Mouse (Mus musculus): Measurements from ENCODE around the gene Exoc6b. TPM values are rescaled to one million over a fixed set of nuclear protein-coding genes. Genes with fewer than 3 reads are reported as not detected.

Gene Exoc6b
- polyA plus RNA-seq, 1 experiment, result 38.3 TPM

DNA sequence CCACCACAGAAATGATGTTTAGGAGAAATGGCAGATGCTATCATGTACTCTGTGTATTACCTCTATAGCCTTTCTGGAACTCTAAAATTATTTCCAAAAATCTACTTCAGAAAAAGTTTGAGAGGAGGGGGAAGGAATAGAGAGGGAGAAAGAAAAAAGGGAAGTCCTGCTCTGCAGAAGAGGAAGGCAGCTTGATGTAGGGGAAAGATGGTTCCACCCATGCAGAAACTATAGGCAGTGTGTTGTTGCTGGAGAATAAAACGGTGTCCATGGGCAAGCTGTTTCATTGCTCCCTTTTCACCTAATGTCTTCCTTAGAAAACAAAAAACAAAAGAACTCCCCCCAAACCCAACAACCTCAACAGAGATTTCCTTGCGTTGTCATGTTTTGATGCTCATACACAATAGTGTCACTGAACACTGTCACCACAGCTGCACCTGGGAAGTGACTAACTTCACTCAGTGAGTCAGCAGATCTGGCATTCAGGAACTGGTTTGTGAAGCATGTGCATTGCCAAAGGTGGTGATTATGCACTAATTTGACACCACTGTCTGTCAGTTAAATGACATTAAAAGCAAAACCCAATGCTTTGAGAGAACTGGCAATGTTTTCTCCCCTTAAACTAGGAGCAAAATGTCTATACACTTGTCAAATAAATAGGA is 407.7 kb downstream of the Exoc6b start:
- Histone ChIP-seq H3K27ac (ENCODE audit: insufficient read depth, low read length) (no peak overlapping the region), H3K4me3 (ENCODE audit: insufficient read depth, low read length) (no peak overlapping the region), H3K4me1 (ENCODE audit: control insufficient read depth, insufficient read depth, low read length) (peaks cover 2% of the 10 kb centered on the region; the same call in 1 of the 2 replicates)
- TF ChIP-seq POLR2A (IDR thresholded peaks at IDR 0.05; ENCODE audit: extremely low read depth, insufficient read depth, low read length), result no peak
- no peak for TF ChIP-seq CTCF (IDR thresholded peaks at IDR 0.05; ENCODE audit: extremely low read depth, insufficient read depth, low read length)

DNA sequence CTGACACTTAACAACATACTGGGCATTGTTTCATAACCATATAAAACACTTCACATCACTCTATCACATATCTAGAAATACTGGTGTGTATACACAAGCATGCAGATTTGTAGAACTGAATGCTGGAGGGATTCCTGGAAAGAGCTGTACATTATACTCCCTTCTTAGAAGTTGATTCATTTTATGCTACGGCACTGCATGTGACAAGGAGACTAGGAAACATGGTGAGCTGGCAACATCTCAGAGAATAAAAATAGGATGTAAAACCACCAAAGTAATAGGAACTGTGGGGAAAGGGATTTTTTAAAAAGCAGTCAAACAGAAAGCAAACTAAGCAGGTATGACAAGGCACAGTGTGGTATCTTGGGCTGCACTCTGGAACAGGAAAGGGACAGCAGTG is 408.3 kb downstream of the Exoc6b start:
- no peak overlapping the region for H3K4me3 ChIP-seq (ENCODE audit: insufficient read depth, low read length)
- no peak overlapping the region for H3K27ac ChIP-seq (ENCODE audit: insufficient read depth, low read length)
- TF ChIP-seq CTCF (IDR thresholded peaks at IDR 0.05; ENCODE audit: extremely low read depth, insufficient read depth, low read length), result no peak
- no peak for TF ChIP-seq POLR2A (IDR thresholded peaks at IDR 0.05; ENCODE audit: extremely low read depth, insufficient read depth, low read length)
- H3K4me1 ChIP-seq (ENCODE audit: control insufficient read depth, insufficient read depth, low read length), result peaks cover 2% of the 10 kb centered on the region; the same call in 1 of the 2 replicates

DNA sequence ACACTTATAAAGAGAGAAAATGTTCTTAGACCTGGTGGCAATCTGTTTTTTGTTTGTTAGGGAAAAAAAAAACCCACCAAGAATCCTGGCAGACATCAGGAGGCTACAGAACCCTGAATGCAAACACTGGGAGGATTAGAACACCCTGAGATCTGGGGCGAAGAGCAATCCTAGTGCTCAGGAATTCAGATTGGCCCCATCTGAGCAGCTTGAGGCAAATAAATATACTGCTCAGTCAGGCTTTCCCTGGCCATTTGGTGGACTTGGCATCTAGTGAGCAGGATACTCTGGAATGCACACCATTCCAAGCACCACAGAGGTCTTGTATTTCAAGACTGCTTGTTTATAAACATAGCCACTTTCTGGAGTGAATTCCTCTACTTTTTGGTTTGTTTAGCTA is 412.2 kb downstream of the Exoc6b start:
- Histone ChIP-seq H3K4me1 (ENCODE audit: control insufficient read depth, insufficient read depth, low read length) (peaks cover 3% of the 10 kb centered on the region; the same call in 1 of the 2 replicates), H3K27ac (ENCODE audit: insufficient read depth, low read length) (no peak overlapping the region), H3K4me3 (ENCODE audit: insufficient read depth, low read length) (no peak overlapping the region)
- TF ChIP-seq CTCF (IDR thresholded peaks at IDR 0.05; ENCODE audit: extremely low read depth, insufficient read depth, low read length), result no peak
- no peak for TF ChIP-seq POLR2A (IDR thresholded peaks at IDR 0.05; ENCODE audit: extremely low read depth, insufficient read depth, low read length)

DNA sequence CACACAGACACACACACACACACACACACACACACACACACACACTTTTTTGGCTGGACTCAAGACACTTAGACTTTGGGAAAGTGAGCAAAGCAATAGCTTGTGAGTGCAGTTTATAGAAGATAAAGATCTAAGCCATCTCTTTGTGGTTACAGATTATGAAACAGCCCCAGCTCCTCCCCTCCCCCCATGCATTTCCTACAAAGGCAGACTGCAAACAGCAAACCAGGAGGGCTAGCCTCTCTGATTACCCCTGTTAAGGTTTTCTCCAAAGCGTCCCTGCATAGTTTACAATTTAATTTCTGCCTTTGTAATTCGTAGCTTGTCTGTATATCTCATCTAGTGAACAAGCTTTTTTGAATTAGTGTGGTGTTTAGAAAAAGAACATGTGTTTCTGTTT is 412.6 kb downstream of the Exoc6b start:
- Histone ChIP-seq H3K4me3 (ENCODE audit: insufficient read depth, low read length) (no peak overlapping the region), H3K27ac (ENCODE audit: insufficient read depth, low read length) (no peak overlapping the region), H3K4me1 (ENCODE audit: control insufficient read depth, insufficient read depth, low read length) (peaks cover 3% of the 10 kb centered on the region; the same call in 1 of the 2 replicates)
- TF ChIP-seq POLR2A (IDR thresholded peaks at IDR 0.05; ENCODE audit: extremely low read depth, insufficient read depth, low read length) (no peak), CTCF (IDR thresholded peaks at IDR 0.05; ENCODE audit: extremely low read depth, insufficient read depth, low read length) (no peak)

DNA sequence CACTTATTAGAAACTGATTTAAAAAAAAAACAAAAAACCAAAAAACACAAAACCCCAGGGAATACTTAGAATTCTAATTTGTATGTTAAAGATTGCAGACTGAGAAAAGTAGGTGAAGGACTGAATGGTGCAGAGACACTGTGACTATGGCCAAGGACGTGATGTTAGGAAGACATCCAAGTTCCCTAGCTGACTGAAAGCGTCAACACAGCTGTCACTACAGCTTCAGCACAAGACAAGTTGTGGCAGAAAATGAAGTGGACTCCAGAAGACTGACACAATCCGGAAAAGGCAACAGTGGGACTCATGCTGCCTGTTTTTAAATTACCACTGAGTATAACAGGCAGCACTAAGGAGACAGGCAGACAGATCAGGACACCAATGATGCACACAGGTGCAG is 417.4 kb downstream of the Exoc6b start:
- TF ChIP-seq POLR2A (IDR thresholded peaks at IDR 0.05; ENCODE audit: extremely low read depth, insufficient read depth, low read length) (no peak), CTCF (IDR thresholded peaks at IDR 0.05; ENCODE audit: extremely low read depth, insufficient read depth, low read length) (no peak)
- Histone ChIP-seq H3K4me1 (ENCODE audit: control insufficient read depth, insufficient read depth, low read length) (peaks cover 3% of the 10 kb centered on the region; the same call in 1 of the 2 replicates), H3K27ac (ENCODE audit: insufficient read depth, low read length) (no peak overlapping the region), H3K4me3 (ENCODE audit: insufficient read depth, low read length) (no peak overlapping the region)

DNA sequence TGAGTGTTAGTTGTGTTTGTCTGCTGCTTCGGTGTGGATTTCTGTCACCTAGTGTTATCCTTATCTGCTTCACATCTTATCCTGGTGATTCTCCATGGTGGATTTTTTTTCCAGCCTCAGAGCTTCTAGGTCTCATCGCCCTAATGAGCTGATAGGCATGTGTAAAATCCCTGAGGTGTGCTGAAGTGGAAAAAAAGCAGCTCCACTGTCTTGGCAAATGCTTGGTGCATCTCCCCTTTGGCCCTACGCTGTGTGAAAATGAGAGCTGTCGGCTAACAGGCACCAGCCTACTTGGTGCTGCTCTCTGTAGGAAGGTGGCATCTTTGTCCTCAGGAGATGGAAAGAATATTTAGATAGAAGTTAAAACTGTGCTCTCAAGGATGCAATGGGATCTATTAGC is 422.1 kb downstream of the Exoc6b start:
- H3K27ac ChIP-seq (ENCODE audit: insufficient read depth, low read length), result no peak overlapping the region

DNA sequence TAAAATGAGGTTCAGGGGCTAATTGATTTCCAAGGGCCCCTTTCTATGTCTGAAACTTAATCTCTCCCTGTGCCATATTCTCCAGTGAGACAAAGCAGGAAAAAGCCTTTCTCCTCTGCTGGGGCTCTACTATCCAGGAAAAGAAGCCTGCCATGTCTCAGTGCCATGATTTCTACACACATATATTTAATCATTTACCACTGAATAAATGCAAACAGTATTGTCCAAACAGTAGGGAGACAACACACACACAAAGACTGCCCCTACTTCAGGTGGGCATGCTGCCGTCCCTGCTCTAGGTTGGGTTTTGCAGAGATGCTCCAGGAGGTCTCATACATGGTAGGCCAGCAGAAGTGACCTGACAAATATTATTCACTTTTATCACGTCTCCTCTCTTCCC is 422.6 kb downstream of the Exoc6b start:
- Histone ChIP-seq H3K27ac (ENCODE audit: insufficient read depth, low read length) (no peak overlapping the region), H3K4me1 (ENCODE audit: control insufficient read depth, insufficient read depth, low read length) (peaks cover 1% of the 10 kb centered on the region; the same call in 1 of the 2 replicates), H3K4me3 (ENCODE audit: insufficient read depth, low read length) (no peak overlapping the region)
- no peak for TF ChIP-seq POLR2A (IDR thresholded peaks at IDR 0.05; ENCODE audit: extremely low read depth, insufficient read depth, low read length)

More for the DNA sequence above, 422.1 kb downstream of the Exoc6b start:
- no peak for TF ChIP-seq POLR2A (IDR thresholded peaks at IDR 0.05; ENCODE audit: extremely low read depth, insufficient read depth, low read length)
- TF ChIP-seq CTCF (IDR thresholded peaks at IDR 0.05; ENCODE audit: extremely low read depth, insufficient read depth, low read length), result no peak
- Histone ChIP-seq H3K4me1 (ENCODE audit: control insufficient read depth, insufficient read depth, low read length) (peaks cover 1% of the 10 kb centered on the region; the same call in 1 of the 2 replicates), H3K4me3 (ENCODE audit: insufficient read depth, low read length) (no peak overlapping the region)

DNA sequence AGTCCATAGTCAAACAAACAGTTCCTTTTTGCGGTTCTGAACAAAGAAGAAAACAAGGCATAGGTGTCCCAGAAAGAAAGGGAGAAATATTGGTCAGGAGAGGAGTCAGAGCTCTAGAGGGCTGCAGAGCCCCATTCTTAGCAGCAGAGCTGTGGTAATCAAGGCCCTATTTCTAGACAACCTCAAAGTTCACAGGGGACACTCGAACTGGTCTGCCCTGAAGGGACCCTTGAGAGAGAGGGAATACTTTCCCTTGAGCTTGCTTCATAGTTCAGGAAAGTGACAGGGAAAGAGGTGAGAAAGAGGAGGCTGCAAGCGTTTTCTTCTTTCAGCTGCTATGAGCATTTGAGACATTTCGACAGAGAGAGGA is 428.3 kb downstream of the Exoc6b start:
- TF ChIP-seq POLR2A (IDR thresholded peaks at IDR 0.05; ENCODE audit: extremely low read depth, insufficient read depth, low read length), result no peak
- no peak for TF ChIP-seq CTCF (IDR thresholded peaks at IDR 0.05; ENCODE audit: extremely low read depth, insufficient read depth, low read length)
- H3K4me1 ChIP-seq (ENCODE audit: control insufficient read depth, insufficient read depth, low read length), result no peaks in the 10 kb centered on the region
- H3K4me3 ChIP-seq (ENCODE audit: insufficient read depth, low read length), result no peak overlapping the region
- H3K27ac ChIP-seq (ENCODE audit: insufficient read depth, low read length), result no peak overlapping the region

DNA sequence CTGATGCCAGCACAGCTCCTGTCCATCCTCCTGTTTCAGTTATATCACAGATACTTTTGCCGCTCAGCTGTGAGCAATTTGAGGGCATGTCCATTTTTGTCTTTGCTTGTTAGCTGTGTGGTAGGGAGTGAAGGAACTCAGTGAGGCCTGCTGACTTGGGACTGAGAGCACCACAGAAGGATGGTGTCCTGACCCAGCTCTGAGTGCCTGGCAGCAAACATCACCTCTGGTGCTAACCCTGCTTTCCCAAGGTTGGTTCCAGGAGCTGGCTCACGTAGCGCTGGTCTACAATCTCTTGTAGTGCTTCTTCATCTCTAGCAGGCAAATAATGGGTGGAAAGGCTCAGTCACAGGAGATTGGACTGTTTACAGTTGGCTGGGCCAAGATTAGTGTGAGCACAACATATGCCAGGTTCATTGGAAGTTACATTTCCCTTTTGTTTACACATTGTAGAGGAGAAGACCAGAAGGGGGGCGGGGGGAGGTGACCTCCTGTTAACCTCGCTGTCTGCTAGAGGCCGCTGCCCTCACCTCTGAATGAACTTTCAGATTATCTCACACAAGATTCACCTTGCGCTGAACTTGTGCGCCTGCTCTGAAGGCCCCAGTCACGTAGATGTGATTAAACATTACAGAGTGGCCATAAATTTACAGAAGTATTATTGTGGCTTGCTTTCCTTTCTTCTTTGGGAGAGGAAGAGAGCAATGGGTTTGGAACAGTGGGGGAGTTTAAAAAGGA is 428.8 kb downstream of the Exoc6b start:
- no peak overlapping the region for H3K4me3 ChIP-seq (ENCODE audit: insufficient read depth, low read length)

DNA sequence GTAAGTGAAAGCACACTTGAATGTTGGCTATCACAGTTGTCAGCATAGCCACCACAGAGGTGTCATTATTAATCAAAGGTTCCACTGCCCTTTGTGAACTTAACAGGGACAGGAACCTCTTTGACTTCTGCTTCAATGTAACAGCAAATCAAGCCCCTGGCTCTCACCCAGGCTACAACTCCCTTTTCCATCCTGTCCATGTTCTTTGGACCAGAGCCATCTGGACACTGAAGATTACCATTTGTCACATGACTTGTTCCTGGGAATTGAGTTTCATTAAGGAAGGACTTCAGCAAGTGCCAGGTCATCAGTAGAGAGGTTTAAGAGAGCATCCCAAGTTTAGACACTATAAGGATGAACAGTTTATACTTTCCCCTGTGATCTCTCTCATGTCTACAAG is 431.1 kb downstream of the Exoc6b start:
- no peak for TF ChIP-seq POLR2A (IDR thresholded peaks at IDR 0.05; ENCODE audit: extremely low read depth, insufficient read depth, low read length)
- no peak for TF ChIP-seq CTCF (IDR thresholded peaks at IDR 0.05; ENCODE audit: extremely low read depth, insufficient read depth, low read length)

More for the DNA sequence above, 428.8 kb downstream of the Exoc6b start:
- TF ChIP-seq POLR2A (IDR thresholded peaks at IDR 0.05; ENCODE audit: extremely low read depth, insufficient read depth, low read length), result no peak
- TF ChIP-seq CTCF (IDR thresholded peaks at IDR 0.05; ENCODE audit: extremely low read depth, insufficient read depth, low read length), result no peak
- Histone ChIP-seq H3K4me1 (ENCODE audit: control insufficient read depth, insufficient read depth, low read length) (no peaks in the 10 kb centered on the region), H3K27ac (ENCODE audit: insufficient read depth, low read length) (no peak overlapping the region)

More for the DNA sequence above, 431.1 kb downstream of the Exoc6b start:
- no peak overlapping the region for H3K27ac ChIP-seq (ENCODE audit: insufficient read depth, low read length)
- H3K4me3 ChIP-seq (ENCODE audit: insufficient read depth, low read length), result no peak overlapping the region
- no peaks in the 10 kb centered on the region for H3K4me1 ChIP-seq (ENCODE audit: control insufficient read depth, insufficient read depth, low read length)

Data from cortical plate, adult 2 months (tissue).